Mouse (Mus musculus) testis, adult 2 months (tissue): ENCODE data around the gene Fam185a. TPM values are rescaled to one million over a fixed set of nuclear protein-coding genes. Genes with fewer than 3 reads are reported as not detected.

Experiments
- H3K27ac ChIP-seq: fragments of 200-500 bp; 2 replicates; pipeline ENCODE4 v1.5.1; 2012; ENCODE audit warnings: low read depth, low read length; ENCODE audit not compliant: control insufficient read depth, insufficient read depth
- H3K27me3 ChIP-seq: fragments of 200-500 bp; 2 replicates; pipeline ENCODE4 v1.6.1; 2012; ENCODE audit warnings: mild to moderate bottlenecking, low read length, moderate library complexity; ENCODE audit not compliant: control insufficient read depth, insufficient read depth
- H3K36me3 ChIP-seq: fragments of 200-500 bp; 2 replicates; pipeline ENCODE4 v1.6.1; 2012; ENCODE audit warnings: mild to moderate bottlenecking, low read length; ENCODE audit not compliant: control insufficient read depth, insufficient read depth
- H3K4me1 ChIP-seq: fragments of 200-500 bp; 2 replicates; pipeline ENCODE4 v1.6.1; 2012; ENCODE audit warnings: low read length; ENCODE audit not compliant: control insufficient read depth, insufficient read depth
- H3K4me3 ChIP-seq: fragments of 200-500 bp; 2 replicates; pipeline ENCODE4 v1.5.1; 2012; ENCODE audit warnings: low read depth, mild to moderate bottlenecking, low read length, moderate library complexity, mixed read lengths; ENCODE audit not compliant: control insufficient read depth
- CTCF ChIP-seq: fragments of 200-500 bp; IDR thresholded peaks from 2 replicates; pipeline ENCODE4 v1.5.1; 2012; ENCODE audit warnings: low read depth, mild to moderate bottlenecking, inconsistent platforms, low read length, moderate library complexity; ENCODE audit not compliant: control insufficient read depth, insufficient read depth, insufficient replicate concordance
- POLR2A ChIP-seq: fragments of 200-500 bp; IDR thresholded peaks from 2 replicates; pipeline ENCODE4 v1.6.1; 2012; ENCODE audit warnings: low read depth, mild to moderate bottlenecking, inconsistent platforms, low read length, moderate library complexity; ENCODE audit not compliant: control insufficient read depth
- polyA plus RNA-seq: library from polyadenylated mRNA; depleted of rRNA; stranded (reverse); fragments of >200 nt; gene quantifications from 2 replicates; pipeline ENCODE4 v1.2.3, GENCODE M21; 2012; rRNA removed

The Fam185a gene
- polyA plus RNA-seq, result 5.4 and 6.5 TPM in 2 replicates

DNA sequence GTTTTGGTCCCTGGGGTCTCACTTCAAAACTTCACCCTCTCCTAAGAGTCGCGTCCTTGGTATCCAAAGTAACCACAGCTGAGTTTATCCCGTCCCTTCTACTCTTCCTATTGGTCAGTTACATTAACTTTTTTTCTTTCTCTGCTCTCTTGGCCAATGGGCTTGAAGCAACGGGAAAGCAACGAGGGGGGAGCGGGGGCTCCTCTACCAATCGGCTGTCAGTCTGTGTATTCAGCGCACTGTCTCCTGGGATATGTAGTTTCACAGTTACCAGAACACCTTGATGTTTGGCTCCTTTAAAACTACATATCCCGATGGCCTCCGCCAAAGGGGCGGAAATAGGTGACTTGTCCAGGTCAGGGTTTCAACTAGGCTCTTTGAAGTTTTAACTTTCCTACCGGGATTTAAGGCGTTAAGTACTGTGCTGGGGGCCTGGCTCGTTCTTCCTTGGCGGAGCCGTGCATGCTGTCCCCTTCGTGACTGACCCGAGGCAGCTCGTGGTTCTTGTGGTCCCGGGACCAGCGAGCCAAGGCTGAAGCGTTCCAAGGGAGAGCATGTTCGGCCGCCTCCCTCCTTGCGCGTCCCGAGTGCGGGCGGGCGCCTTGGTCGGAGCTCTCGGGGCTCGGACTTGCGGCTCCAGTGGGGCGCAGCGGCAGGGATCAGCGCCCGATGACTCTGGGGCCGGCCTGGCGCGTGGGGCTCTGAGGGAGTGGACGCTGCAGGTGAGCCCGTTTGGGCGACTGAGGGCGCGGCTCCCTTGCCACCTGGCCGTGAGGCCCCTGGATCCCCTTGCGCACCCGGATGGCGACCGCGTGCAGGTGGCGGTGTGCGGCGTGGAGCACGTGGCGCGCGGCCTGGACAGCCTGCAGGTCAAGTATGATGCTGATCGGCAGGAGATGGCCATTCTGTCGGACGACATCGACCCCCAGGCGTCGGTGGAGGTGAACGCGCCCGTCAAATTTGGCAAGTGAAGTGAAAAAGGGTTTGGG lies at the start of gene Fam185a, which contains the start of gene Ccdc146:
Gene Fam185a, plus strand, starts transcription at position 345 of the 989 bp plus-strand sequence.
Gene Ccdc146, minus strand, starts transcription at position 64 of the 989 bp plus-strand sequence.
- TF ChIP-seq CTCF, result no peak
- no peak for TF ChIP-seq POLR2A

DNA sequence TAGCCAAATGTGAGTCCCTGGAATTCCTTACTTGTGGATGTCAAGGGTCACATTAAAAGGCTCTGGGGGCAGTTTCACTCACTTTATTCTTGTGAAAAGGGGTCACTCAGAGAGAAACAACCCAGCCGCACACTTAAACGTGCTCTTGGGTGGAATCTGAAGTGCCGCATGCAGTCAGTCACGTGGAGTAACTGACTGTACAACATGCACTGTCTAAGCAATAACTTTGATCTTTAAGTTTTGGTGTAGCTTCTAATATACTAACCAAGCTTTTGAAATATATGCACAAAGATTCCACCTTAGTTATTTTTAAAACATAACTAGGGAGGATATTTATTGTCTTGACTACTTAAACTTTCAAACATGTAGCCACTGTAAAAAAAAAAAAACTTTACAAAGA lies 47.8 kb upstream of the Fam185a start:
- H3K27me3 ChIP-seq, result no peaks in the 10 kb centered on the region
- H3K4me1 ChIP-seq, result peaks cover 6% of the 10 kb centered on the region
- H3K27ac ChIP-seq, result no peak overlapping the region
- TF ChIP-seq POLR2A (no peak), CTCF (no peak)
- no peak overlapping the region for H3K4me3 ChIP-seq
- H3K36me3 ChIP-seq, result no peaks in the 10 kb centered on the region

More for the DNA sequence above, at the start of gene Fam185a, which contains the start of gene Ccdc146:
- Histone ChIP-seq H3K27me3 (no peaks in the 10 kb centered on the region), H3K4me3 (peak within 1 kb of the TSS; percentile 91), H3K4me1 (0 out of 2 replicates have a peak, but pooled peaks cover 2% of the 10 kb centered on the region), H3K27ac (peak within 1 kb of the TSS; percentile 73), H3K36me3 (no peaks in the 10 kb centered on the region)

DNA sequence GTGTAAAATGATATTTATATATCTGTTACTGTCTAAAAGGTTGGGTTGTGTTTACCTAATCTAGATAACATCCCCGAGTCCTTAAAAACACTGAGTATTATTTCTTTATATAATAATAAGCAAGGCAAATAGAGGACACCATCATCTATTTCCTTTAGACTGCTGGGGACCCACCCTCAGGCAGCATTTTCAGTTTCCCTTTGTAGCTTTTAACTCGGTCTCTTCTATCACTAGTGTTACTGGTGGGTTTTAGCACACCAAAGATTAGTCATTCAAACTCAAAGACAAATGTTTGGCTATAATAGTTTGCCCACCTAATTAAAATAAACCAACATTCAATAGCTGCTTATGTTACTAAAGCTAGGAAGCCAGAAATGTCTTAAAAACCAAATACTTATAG lies 46.4 kb upstream of the Fam185a start:
- H3K4me1 ChIP-seq, result peaks cover 4% of the 10 kb centered on the region
- no peak overlapping the region for H3K27ac ChIP-seq
- no peaks in the 10 kb centered on the region for H3K27me3 ChIP-seq
- H3K4me3 ChIP-seq, result no peak overlapping the region
- no peaks in the 10 kb centered on the region for H3K36me3 ChIP-seq
- no peak for TF ChIP-seq CTCF
- no peak for TF ChIP-seq POLR2A

DNA sequence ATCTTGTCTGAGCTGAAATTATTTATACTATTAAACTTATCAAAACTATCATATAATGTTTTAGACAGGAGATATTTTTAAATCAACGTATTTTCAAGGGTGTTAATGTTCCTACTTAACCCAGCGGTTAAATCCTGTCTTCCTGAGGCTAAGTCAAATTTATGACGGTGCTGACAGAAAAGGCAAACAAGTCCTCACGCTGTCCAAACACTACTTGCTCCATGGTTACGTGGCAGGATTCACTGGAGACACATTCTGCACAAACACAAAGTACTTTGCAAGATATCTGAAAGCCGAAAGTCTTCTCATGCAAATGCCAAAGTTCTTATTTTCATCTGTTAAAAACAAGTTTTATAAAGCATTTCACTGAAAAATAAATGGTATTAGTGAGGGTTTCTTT lies 42.8 kb upstream of the Fam185a start:
- no peaks in the 10 kb centered on the region for H3K36me3 ChIP-seq
- no peak overlapping the region for H3K4me3 ChIP-seq
- H3K4me1 ChIP-seq, result peaks cover 13% of the 10 kb centered on the region
- H3K27ac ChIP-seq, result no peak overlapping the region
- no peaks in the 10 kb centered on the region for H3K27me3 ChIP-seq
- TF ChIP-seq CTCF, result no peak
- TF ChIP-seq POLR2A, result no peak

DNA sequence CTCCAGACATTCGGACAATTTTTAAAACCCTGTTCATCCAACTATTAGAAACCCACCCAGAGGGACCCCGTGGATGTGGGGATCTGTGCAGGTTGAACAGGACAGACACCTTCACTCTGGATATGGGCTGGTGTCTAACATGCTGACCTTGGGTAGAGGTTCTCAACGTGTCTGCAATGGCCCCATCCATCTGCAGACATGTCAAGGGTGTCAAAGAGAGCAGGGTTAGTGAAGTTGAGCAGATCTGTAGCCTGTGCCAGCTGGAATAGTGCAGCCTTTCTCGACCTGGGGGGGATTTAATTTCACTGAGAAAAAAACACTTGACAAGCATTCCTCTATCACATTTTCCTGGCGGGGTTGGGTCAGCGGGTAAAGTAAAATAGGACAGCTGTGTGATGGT lies 42.1 kb upstream of the Fam185a start:
- TF ChIP-seq POLR2A (no peak), CTCF (no peak)
- Histone ChIP-seq H3K4me3 (no peak overlapping the region), H3K4me1 (peaks cover 13% of the 10 kb centered on the region)

DNA sequence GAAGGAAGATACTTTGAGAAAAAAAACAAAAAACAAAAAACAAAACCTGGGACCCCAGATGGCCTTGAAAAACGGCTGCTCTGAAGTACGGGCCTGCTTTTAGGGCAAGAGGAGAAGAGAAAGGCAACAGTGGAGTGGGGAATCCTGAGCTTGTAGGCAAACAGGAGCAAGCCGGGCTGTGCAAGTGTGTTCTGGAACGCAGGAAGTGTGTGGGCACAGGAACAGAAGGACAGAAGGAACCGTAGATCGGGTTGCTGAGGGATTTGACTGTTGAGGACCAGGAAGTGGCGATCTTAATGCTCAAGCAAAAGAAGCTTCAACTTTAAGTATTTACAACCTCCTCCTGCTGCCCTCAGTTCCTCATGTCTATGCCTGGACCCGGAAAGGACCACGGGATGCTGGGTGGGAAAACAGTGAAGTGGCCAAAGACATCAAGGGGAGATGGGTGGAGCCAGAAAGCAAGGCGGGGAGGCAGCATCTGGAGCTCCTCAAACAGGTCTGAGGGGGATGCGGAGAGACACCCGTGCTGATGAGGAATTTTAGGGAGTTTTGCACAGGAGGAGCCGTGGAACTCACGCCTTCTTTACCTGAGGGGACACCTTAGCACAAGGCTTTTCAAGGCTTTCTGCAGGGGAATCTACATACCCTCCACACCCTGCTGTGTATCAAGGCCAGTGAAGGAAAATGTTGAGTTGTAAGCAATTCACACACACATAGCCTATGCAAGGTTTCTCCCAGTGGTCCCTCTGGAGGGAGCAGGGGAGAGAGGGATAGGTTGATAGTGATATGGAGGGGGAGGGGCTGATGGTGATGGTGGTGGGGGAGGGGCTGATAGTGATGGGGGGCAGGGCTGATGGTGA lies 41.1 kb upstream of the Fam185a start:
- Histone ChIP-seq H3K27me3 (no peaks in the 10 kb centered on the region), H3K4me3 (no peak overlapping the region; the same call in 1 of the 2 replicates), H3K4me1 (peaks cover 13% of the 10 kb centered on the region), H3K36me3 (no peaks in the 10 kb centered on the region), H3K27ac (0 out of 2 replicates have a peak overlapping the region, but pooled peaks have one; percentile 46)
- TF ChIP-seq POLR2A (no peak), CTCF (no peak)

More for the DNA sequence above, 42.1 kb upstream of the Fam185a start:
- Histone ChIP-seq H3K36me3 (no peaks in the 10 kb centered on the region), H3K27me3 (no peaks in the 10 kb centered on the region), H3K27ac (no peak overlapping the region)
